Mouse (Mus musculus): ENCODE results near the gene Gjb5.

Gene Gjb5

DNA sequence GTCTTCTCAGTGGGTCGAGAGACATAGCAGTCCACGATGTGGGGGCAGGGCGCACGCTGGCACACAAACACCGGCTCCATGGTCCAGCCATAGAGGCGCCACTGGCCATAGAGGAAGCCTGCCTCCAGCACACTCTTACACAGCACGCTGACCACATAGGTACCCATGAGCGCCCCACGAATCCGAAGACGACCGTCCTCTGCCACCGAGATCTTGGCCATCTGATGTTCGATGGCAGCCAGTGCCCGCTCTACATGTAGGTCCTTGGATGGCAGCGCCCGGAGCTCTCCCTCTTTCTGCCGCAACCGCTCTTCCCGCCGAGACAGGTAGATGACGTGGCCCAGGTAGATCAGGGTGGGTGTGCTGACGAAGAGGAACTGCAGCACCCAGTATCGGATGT is 45.6 kb downstream of the Gjb5 start:
- H3K4me1 ChIP-seq (replicated peaks; ENCODE audit: low read depth, low read length), result peaks cover 42% of the 10 kb centered on the region
- peaks cover 43% of the 10 kb centered on the region for H3K27me3 ChIP-seq (ENCODE audit: insufficient read depth, low read length)
- no peaks in the 10 kb centered on the region for H3K9me3 ChIP-seq (ENCODE audit: low read length)
- TF ChIP-seq NANOG (IDR thresholded peaks at IDR 0.05; ENCODE audit: borderline replicate concordance, low read length) (no peak), POU5F1 (IDR thresholded peaks at IDR 0.05; ENCODE audit: borderline replicate concordance, low read length) (no peak), CTCF (conservative IDR thresholded peaks at IDR 0.05; ENCODE audit: low read length) (no peak)
- peak overlapping the region; percentile 85 for H3K4me3 ChIP-seq (replicated peaks; ENCODE audit: low read length)
- H3K36me3 ChIP-seq (ENCODE audit: insufficient read depth, low read length), result peaks cover 3% of the 10 kb centered on the region; the same call in 1 of the 2 replicates

DNA sequence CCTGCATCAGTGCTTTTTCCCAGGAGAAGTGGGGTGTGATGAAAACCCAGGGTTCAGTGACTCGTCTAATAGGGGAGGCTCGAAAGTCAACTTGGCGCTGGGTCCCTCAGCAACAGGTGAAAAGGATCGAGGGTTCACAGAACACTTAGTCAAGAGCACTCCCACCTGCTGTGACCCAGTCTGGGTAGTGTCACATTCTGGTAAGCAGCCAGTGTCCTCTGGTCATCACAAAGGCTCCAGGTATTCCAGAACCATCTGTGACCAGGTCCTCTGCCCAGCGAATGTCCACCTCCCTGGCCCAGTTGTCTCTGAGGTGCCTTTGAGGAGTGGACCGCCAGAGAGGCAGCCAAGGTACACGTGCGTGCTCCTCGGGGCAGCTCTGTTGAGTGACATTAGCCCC is 46.4 kb downstream of the Gjb5 start:
- Histone ChIP-seq H3K27me3 (ENCODE audit: insufficient read depth, low read length) (peaks cover 43% of the 10 kb centered on the region), H3K9me3 (ENCODE audit: low read length) (no peaks in the 10 kb centered on the region), H3K36me3 (ENCODE audit: insufficient read depth, low read length) (peaks cover 3% of the 10 kb centered on the region; the same call in 1 of the 2 replicates), H3K4me3 (replicated peaks; ENCODE audit: low read length) (no peak overlapping the region), H3K4me1 (replicated peaks; ENCODE audit: low read depth, low read length) (peaks cover 42% of the 10 kb centered on the region)
- TF ChIP-seq POU5F1 (IDR thresholded peaks at IDR 0.05; ENCODE audit: borderline replicate concordance, low read length) (no peak), NANOG (IDR thresholded peaks at IDR 0.05; ENCODE audit: borderline replicate concordance, low read length) (no peak)

DNA sequence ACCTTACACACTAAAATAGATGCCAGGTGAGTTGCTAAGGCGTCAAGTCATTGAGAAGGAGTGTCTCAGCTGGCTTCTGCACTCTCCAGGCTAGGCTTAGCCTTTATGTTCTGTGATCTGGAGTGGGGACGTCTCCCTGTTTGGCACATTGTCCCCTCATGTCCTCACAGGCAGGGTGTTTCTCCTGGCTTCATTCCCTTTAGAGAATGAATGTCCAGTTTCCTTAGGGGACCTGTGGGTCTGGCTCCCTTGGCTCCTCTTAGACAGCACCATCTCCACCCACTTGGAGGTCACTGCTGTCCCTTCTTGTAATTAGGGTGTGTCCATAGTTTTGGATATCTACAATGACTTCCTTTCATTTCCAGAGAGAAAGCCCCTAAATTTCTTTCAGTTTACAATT is 51.1 kb downstream of the Gjb5 start:
- no peak for TF ChIP-seq CTCF (conservative IDR thresholded peaks at IDR 0.05; ENCODE audit: low read length)
- no peak for TF ChIP-seq POU5F1 (IDR thresholded peaks at IDR 0.05; ENCODE audit: borderline replicate concordance, low read length)
- TF ChIP-seq NANOG (IDR thresholded peaks at IDR 0.05; ENCODE audit: borderline replicate concordance, low read length), result no peak
- Histone ChIP-seq H3K36me3 (ENCODE audit: insufficient read depth, low read length) (no peaks in the 10 kb centered on the region), H3K4me1 (replicated peaks; ENCODE audit: low read depth, low read length) (peaks cover 7% of the 10 kb centered on the region), H3K9me3 (ENCODE audit: low read length) (no peaks in the 10 kb centered on the region), H3K27me3 (ENCODE audit: insufficient read depth, low read length) (peaks cover 6% of the 10 kb centered on the region), H3K4me3 (replicated peaks; ENCODE audit: low read length) (no peak overlapping the region)
